Mouse (Mus musculus) megakaryocyte, embryonic 14.5 days (primary cell): ENCODE measurements around the gene Mrpl39.
A peak's percentile ranks its signal among the peaks of the same experiment; 100 is the strongest.

Experiments
- FLI1 ChIP-seq: IDR thresholded peaks from 2 replicates; pipeline ENCODE4 v1.6.1; 2012; ENCODE audit warnings: low read length, inconsistent platforms, mixed read lengths
- GATA1 ChIP-seq: IDR thresholded peaks from 3 replicates; pipeline ENCODE4 v1.6.1; 2012; ENCODE audit warnings: mixed read lengths, low read length, inconsistent platforms, borderline replicate concordance

DNA sequence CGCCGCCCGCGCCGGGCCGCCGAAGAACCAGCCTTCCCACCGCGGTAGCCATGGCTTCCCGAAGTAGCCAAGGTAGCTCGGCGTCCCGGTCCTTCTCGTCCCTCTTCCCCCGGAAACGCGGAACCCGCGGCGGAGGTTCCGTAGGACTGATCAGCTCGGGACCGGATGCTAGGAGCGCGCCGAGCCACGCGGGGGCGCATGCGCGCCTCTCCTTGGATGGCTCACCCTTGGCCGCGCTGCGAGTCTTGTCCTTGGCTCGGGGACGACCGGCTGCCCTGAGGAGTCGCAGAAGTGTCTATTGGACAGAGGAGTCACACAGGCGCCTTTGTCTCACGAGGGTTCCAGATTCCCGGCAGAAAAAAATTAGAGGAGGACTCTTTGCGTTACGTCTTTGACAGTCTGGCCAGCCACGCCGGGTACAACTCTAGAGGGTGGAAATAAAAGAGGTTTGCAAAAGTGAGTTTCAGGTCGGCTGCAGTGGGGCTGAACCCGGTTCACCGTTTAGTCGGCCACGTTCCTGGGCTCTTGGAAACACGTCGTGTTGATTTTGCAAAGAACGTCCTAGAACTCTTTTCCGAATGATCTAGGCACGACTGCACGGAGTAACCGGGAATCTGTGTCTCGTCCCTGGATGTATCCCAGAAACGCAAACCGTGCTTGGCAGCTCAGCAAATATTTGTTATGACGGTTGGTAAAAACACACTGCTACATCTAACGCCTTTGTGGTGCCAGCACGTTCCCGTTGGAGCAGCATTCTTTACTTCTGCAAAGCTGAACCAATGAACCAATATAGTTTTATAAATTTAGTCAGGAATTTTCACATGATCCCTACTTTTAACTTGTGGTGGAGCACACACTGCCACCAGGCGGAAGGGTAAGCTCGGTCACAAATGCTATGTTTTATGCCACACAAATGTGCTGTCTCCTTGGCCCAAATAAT lies at the start of gene Mrpl39:
- TF ChIP-seq FLI1 (peak; percentile 83; the same call in 1 of the 2 replicates), GATA1 (no peak)
